Mouse (Mus musculus): Measurements from ENCODE around the gene Hgd. TPM values are rescaled to one million over a fixed set of nuclear protein-coding genes. Genes with fewer than 3 reads are reported as not detected.
A peak's percentile ranks its signal among the peaks of the same experiment; 100 is the strongest.

Gene Hgd
- polyA plus RNA-seq, 1 experiment: 0.23 TPM

GRCm38 (mm10) chr16:37599326-37599725 is 19.4 kb downstream of the Hgd start:
- no peak for TF ChIP-seq POLR2A (IDR thresholded peaks at IDR 0.05; ENCODE audit: borderline replicate concordance, insufficient read depth, low read length)
- no peak for TF ChIP-seq CTCF (IDR thresholded peaks at IDR 0.05; ENCODE audit: borderline replicate concordance, insufficient read depth, low read depth, low read length)
- Histone ChIP-seq H3K27me3 (ENCODE audit: control insufficient read depth, insufficient read depth, low read length) (no peaks in the 10 kb centered on the region), H3K4me3 (replicated peaks; ENCODE audit: insufficient read depth, low read depth, low read length) (no peak overlapping the region), H3K4me1 (ENCODE audit: control insufficient read depth, insufficient read depth, low read length) (no peaks in the 10 kb centered on the region), H3K27ac (ENCODE audit: insufficient read depth, low read length) (no peak overlapping the region)
- no peak for DNase-seq
- 80% methylated on average over 3 of the region's 3 CpGs for WGBS

- WGBS: 98% methylated on average over 1 of the region's 1 CpGs
- Histone ChIP-seq H3K4me3 (replicated peaks; ENCODE audit: insufficient read depth, low read depth, low read length) (no peak overlapping the region), H3K27me3 (ENCODE audit: control insufficient read depth, insufficient read depth, low read length) (no peaks in the 10 kb centered on the region), H3K27ac (ENCODE audit: insufficient read depth, low read length) (no peak overlapping the region), H3K4me1 (ENCODE audit: control insufficient read depth, insufficient read depth, low read length) (no peaks in the 10 kb centered on the region)
- TF ChIP-seq POLR2A (IDR thresholded peaks at IDR 0.05; ENCODE audit: borderline replicate concordance, insufficient read depth, low read length): no peak
- TF ChIP-seq CTCF (IDR thresholded peaks at IDR 0.05; ENCODE audit: borderline replicate concordance, insufficient read depth, low read depth, low read length): no peak
- no peak for DNase-seq
Measured at GRCm38 (mm10) chr16:37603431-37603830, 23.5 kb downstream of the Hgd start.

- 81% methylated on average over 6 of the region's 6 CpGs for WGBS
- Histone ChIP-seq H3K4me1 (ENCODE audit: control insufficient read depth, insufficient read depth, low read length) (no peaks in the 10 kb centered on the region), H3K27me3 (ENCODE audit: control insufficient read depth, insufficient read depth, low read length) (no peaks in the 10 kb centered on the region), H3K27ac (ENCODE audit: insufficient read depth, low read length) (no peak overlapping the region), H3K4me3 (replicated peaks; ENCODE audit: insufficient read depth, low read depth, low read length) (no peak overlapping the region)
- TF ChIP-seq POLR2A (IDR thresholded peaks at IDR 0.05; ENCODE audit: borderline replicate concordance, insufficient read depth, low read length): no peak
- TF ChIP-seq CTCF (IDR thresholded peaks at IDR 0.05; ENCODE audit: borderline replicate concordance, insufficient read depth, low read depth, low read length): 0 out of 2 replicates have a peak, but pooled peaks have one; percentile 6
- DNase-seq: no peak
Measured at GRCm38 (mm10) chr16:37604243-37604642, 24.3 kb downstream of the Hgd start.

GRCm38 (mm10) chr16:37610333-37610732 is 30.4 kb downstream of the Hgd start:
- Histone ChIP-seq H3K4me1 (ENCODE audit: control insufficient read depth, insufficient read depth, low read length) (peaks cover 6% of the 10 kb centered on the region), H3K27ac (ENCODE audit: insufficient read depth, low read length) (no peak overlapping the region), H3K4me3 (replicated peaks; ENCODE audit: insufficient read depth, low read depth, low read length) (no peak overlapping the region), H3K27me3 (ENCODE audit: control insufficient read depth, insufficient read depth, low read length) (no peaks in the 10 kb centered on the region)
- no peak for DNase-seq
- 79% methylated on average over 8 of the region's 8 CpGs for WGBS
- TF ChIP-seq CTCF (IDR thresholded peaks at IDR 0.05; ENCODE audit: borderline replicate concordance, insufficient read depth, low read depth, low read length) (no peak), POLR2A (IDR thresholded peaks at IDR 0.05; ENCODE audit: borderline replicate concordance, insufficient read depth, low read length) (no peak)

- WGBS: 23% methylated on average over 7 of the region's 7 CpGs
- no peak overlapping the region for H3K27ac ChIP-seq (ENCODE audit: insufficient read depth, low read length)
- H3K4me1 ChIP-seq (ENCODE audit: control insufficient read depth, insufficient read depth, low read length): peaks cover 6% of the 10 kb centered on the region
- TF ChIP-seq POLR2A (IDR thresholded peaks at IDR 0.05; ENCODE audit: borderline replicate concordance, insufficient read depth, low read length) (no peak), CTCF (IDR thresholded peaks at IDR 0.05; ENCODE audit: borderline replicate concordance, insufficient read depth, low read depth, low read length) (no peak)
- DNase-seq: peak; percentile 53 to 69
- H3K4me3 ChIP-seq (replicated peaks; ENCODE audit: insufficient read depth, low read depth, low read length): no peak overlapping the region
- H3K27me3 ChIP-seq (ENCODE audit: control insufficient read depth, insufficient read depth, low read length): no peaks in the 10 kb centered on the region
Measured at GRCm38 (mm10) chr16:37611072-37611471, 31.1 kb downstream of the Hgd start.

- peaks cover 10% of the 10 kb centered on the region for H3K4me1 ChIP-seq (ENCODE audit: control insufficient read depth, insufficient read depth, low read length)
- H3K4me3 ChIP-seq (replicated peaks; ENCODE audit: insufficient read depth, low read depth, low read length): no peak overlapping the region
- TF ChIP-seq POLR2A (IDR thresholded peaks at IDR 0.05; ENCODE audit: borderline replicate concordance, insufficient read depth, low read length) (no peak), CTCF (IDR thresholded peaks at IDR 0.05; ENCODE audit: borderline replicate concordance, insufficient read depth, low read depth, low read length) (no peak)
- no peaks in the 10 kb centered on the region for H3K27me3 ChIP-seq (ENCODE audit: control insufficient read depth, insufficient read depth, low read length)
- H3K27ac ChIP-seq (ENCODE audit: insufficient read depth, low read length): no peak overlapping the region
- WGBS: 61% methylated on average over 5 of the region's 5 CpGs
- DNase-seq: peak; percentile 59 to 70
Measured at GRCm38 (mm10) chr16:37612013-37612412, 32.1 kb downstream of the Hgd start.

GRCm38 (mm10) chr16:37614540-37614939 is 34.6 kb downstream of the Hgd start:
- Histone ChIP-seq H3K27ac (ENCODE audit: insufficient read depth, low read length) (no peak overlapping the region), H3K4me1 (ENCODE audit: control insufficient read depth, insufficient read depth, low read length) (peaks cover 25% of the 10 kb centered on the region), H3K4me3 (replicated peaks; ENCODE audit: insufficient read depth, low read depth, low read length) (no peak overlapping the region), H3K27me3 (ENCODE audit: control insufficient read depth, insufficient read depth, low read length) (no peaks in the 10 kb centered on the region)
- DNase-seq: no peak
- TF ChIP-seq POLR2A (IDR thresholded peaks at IDR 0.05; ENCODE audit: borderline replicate concordance, insufficient read depth, low read length) (no peak), CTCF (IDR thresholded peaks at IDR 0.05; ENCODE audit: borderline replicate concordance, insufficient read depth, low read depth, low read length) (no peak)
- 88% methylated on average over 9 of the region's 9 CpGs for WGBS

- 39% methylated on average over 8 of the region's 8 CpGs for WGBS
- no peak overlapping the region for H3K4me3 ChIP-seq (replicated peaks; ENCODE audit: insufficient read depth, low read depth, low read length)
- no peaks in the 10 kb centered on the region for H3K27me3 ChIP-seq (ENCODE audit: control insufficient read depth, insufficient read depth, low read length)
- peaks cover 25% of the 10 kb centered on the region for H3K4me1 ChIP-seq (ENCODE audit: control insufficient read depth, insufficient read depth, low read length)
- H3K27ac ChIP-seq (ENCODE audit: insufficient read depth, low read length): no peak overlapping the region
- TF ChIP-seq CTCF (IDR thresholded peaks at IDR 0.05; ENCODE audit: borderline replicate concordance, insufficient read depth, low read depth, low read length) (no peak), POLR2A (IDR thresholded peaks at IDR 0.05; ENCODE audit: borderline replicate concordance, insufficient read depth, low read length) (no peak)
- DNase-seq: peak in 1 of 2 experiments; percentile 54
Measured at GRCm38 (mm10) chr16:37615429-37615828, 35.5 kb downstream of the Hgd start.
